Mouse (Mus musculus): ENCODE results near the gene Zfr2. TPM values are rescaled to one million over a fixed set of nuclear protein-coding genes. Genes with fewer than 3 reads are reported as not detected.

Gene Zfr2
- total and polyA plus RNA-seq, 3 experiments, result 0.81 to 1.4 TPM; not detected in 1

DNA sequence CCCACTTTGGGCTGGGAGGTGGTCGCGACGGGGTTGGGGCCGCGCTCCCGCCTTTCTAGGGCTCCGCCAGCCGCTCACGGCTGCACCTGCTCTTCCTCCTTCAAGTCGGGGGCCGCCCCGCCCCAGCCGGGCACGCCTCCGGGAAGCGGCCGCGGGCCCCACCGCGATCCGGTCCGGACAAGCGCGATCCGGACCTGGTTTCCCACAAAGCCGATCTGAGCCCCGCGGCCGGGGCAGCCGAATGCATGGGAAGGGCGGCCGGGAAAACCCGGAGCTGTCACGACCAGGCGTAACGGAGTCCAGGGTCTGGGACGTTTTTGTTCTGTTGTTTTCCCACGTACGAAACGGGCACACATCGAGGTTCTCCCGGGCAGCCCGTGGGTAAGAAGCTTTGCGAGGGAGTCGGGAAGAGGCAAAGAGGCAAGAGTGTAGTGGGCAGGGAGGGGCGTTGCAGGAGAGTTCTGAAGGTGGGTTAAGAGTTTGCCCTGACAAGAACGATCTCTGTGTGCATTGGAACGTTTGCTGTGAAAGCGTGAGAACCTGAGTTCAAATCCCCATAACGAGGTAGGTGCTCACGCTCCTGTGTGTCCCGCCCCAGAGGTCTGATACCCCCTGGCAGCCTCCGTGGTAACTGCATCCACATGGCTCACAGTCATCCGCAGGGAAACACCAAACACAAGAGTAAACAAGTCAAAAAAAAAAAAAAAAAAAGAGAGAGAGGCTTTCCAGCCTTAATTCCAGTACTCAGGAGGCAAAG lies 52.9 kb downstream of the Zfr2 start:
- DNase-seq (ENCODE audit: low read depth, low spot score), result peak; percentile 93
- Histone ChIP-seq H3K36me3 (ENCODE audit: control insufficient read depth in 1 of 2, insufficient read depth in 2 of 2, low read length in 2 of 2) (peaks cover 0 to 7% of the 10 kb centered on the region in 2 experiments; a peak in 2 of 4 replicates), H3K9ac (ENCODE audit: control insufficient read depth, low read depth, low read length, poor library complexity, severe bottlenecking) (peak overlapping the region; percentile 78), H3K4me3 (ENCODE audit: control insufficient read depth in 1 of 2, insufficient read depth in 1 of 2, low read depth in 2 of 2, low read length in 2 of 2) (peak overlapping the region; percentile 48 to 85), H3K9me3 (replicated peaks; ENCODE audit: insufficient read depth, low read length) (no peaks in the 10 kb centered on the region), H3K4me1 (ENCODE audit: control insufficient read depth in 1 of 2, insufficient read depth in 2 of 2, low read length in 2 of 2) (peaks cover 2 to 10% of the 10 kb centered on the region in 2 experiments; a peak in 3 of 4 replicates), H3K79me2 (ENCODE audit: control insufficient read depth, insufficient read depth, low read length, poor library complexity) (no peaks in the 10 kb centered on the region), H3K27me3 (ENCODE audit: control insufficient read depth in 1 of 2, insufficient read depth in 2 of 2, low read length in 2 of 2) (no peaks in the 10 kb centered on the region), H3K27ac (ENCODE audit: control insufficient read depth, low read depth, low read length) (peak overlapping the region; percentile 35)
- TF ChIP-seq USF1 (IDR thresholded peaks at IDR 0.05; ENCODE audit: low read depth, low read length) (0 out of 2 replicates have a peak, but pooled peaks have one; percentile 41), ETS1 (IDR thresholded peaks at IDR 0.05; ENCODE audit: low read depth, low read length) (peak; percentile 62; the same call in 1 of the 2 replicates), ZMIZ1 (IDR thresholded peaks at IDR 0.05; ENCODE audit: low read depth, low read length) (no peak), MXI1 (IDR thresholded peaks at IDR 0.05; ENCODE audit: low read depth, low read length) (peak; percentile 56), SIN3A (IDR thresholded peaks at IDR 0.05; ENCODE audit: low read length) (peak; percentile 99), EP300 (IDR thresholded peaks at IDR 0.05; ENCODE audit: low read depth in 1 of 2, low read length in 2 of 2) (0 out of 4 replicates have a peak, but pooled peaks of 1 of the 2 experiments have one; percentile 19), ZKSCAN1 (IDR thresholded peaks at IDR 0.05; ENCODE audit: low read depth, low read length) (no peak), RCOR1 (IDR thresholded peaks at IDR 0.05; ENCODE audit: low read depth, low read length) (0 out of 2 replicates have a peak, but pooled peaks have one; percentile 7), GABPA (IDR thresholded peaks at IDR 0.05; ENCODE audit: low read depth, low read length) (no peak), TCF12 (IDR thresholded peaks at IDR 0.05; ENCODE audit: low read depth, low read length) (peak; percentile 61; the same call in 1 of the 2 replicates), NELFE (IDR thresholded peaks at IDR 0.05; ENCODE audit: low read depth, low read length) (peak; percentile 32; the same call in 1 of the 2 replicates), ZNF384 (IDR thresholded peaks at IDR 0.05; ENCODE audit: low read depth, low read length) (peak; percentile 71), MAZ (IDR thresholded peaks at IDR 0.05; ENCODE audit: low read depth, low read length) (peak; percentile 83), CHD1 (IDR thresholded peaks at IDR 0.05; ENCODE audit: low read depth, low read length) (no peak), NRF1 (IDR thresholded peaks at IDR 0.05; ENCODE audit: insufficient read depth, low read depth, low read length, poor library complexity, severe bottlenecking) (0 out of 2 replicates have a peak, but pooled peaks have one; percentile 18), POLR2A (IDR thresholded peaks at IDR 0.05; ENCODE audit: control insufficient read depth in 1 of 2, insufficient read depth in 1 of 2, low read depth in 1 of 2, low read length in 2 of 2, poor library complexity in 1 of 2) (peak in 1 of 2 experiments; percentile 41; a peak in 1 of 4 replicates), HCFC1 (IDR thresholded peaks at IDR 0.05; ENCODE audit: low read depth, low read length) (peak; percentile 84), ELF1 (IDR thresholded peaks at IDR 0.05; ENCODE audit: low read depth, low read length) (peak; percentile 76), MAFK (IDR thresholded peaks at IDR 0.05; ENCODE audit: borderline replicate concordance, low read depth, low read length) (no peak), CTCF (IDR thresholded peaks at IDR 0.05 in 2 of 3, conservative IDR thresholded peaks at IDR 0.05 in 1 of 3; ENCODE audit: control insufficient read depth in 1 of 3, insufficient read depth in 1 of 3, low read depth in 2 of 3, low read length in 3 of 3, poor library complexity in 1 of 3, severe bottlenecking in 1 of 3) (peak in 1 of 3 experiments; percentile 3; a peak in 1 of 6 replicates), UBTF (IDR thresholded peaks at IDR 0.05; ENCODE audit: borderline replicate concordance, insufficient read depth, low read depth, low read length) (peak; percentile 72; the same call in 1 of the 2 replicates), GATA1 (IDR thresholded peaks at IDR 0.05; ENCODE audit: low read depth, low read length) (no peak)

Data from MEL (cell line).